Mouse (Mus musculus) brain, embryonic 14.5 days (tissue): ENCODE data around the gene Scd2.

Source experiments
- CTCF ChIP-seq: fragments of 200-500 bp; IDR thresholded peaks from 2 replicates; pipeline ENCODE4 v1.5.1; 2012; ENCODE audit warnings: inconsistent platforms, mild to moderate bottlenecking, moderate library complexity, borderline replicate concordance; ENCODE audit not compliant: insufficient read depth, insufficient read length; ENCODE audit errors: extremely low read depth
- POLR2A ChIP-seq: fragments of 200-500 bp; IDR thresholded peaks from 2 replicates; pipeline ENCODE4 v1.6.1; 2012; ENCODE audit warnings: mild to moderate bottlenecking, inconsistent platforms, borderline replicate concordance; ENCODE audit not compliant: poor library complexity, insufficient read depth, insufficient read length, severe bottlenecking; ENCODE audit errors: extremely low read depth

DNA sequence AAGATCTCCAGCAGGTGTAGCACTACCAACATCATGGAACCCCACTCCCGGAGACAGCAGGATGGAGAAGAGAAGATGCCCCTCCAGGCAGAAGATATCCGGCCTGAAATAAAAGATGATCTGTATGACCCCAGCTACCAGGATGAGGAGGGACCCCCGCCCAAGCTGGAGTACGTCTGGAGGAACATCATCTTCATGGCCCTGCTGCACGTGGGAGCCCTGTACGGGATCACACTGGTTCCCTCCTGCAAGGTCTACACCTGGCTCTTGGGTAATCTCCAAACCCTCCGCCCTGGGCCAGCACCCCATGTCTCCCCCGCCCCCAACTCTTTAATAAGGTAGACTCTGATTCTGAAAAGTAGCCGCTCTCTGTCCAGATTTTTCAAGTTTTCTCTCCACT is 40.5 kb downstream of the Scd2 start:
- TF ChIP-seq CTCF (no peak), POLR2A (no peak)
